Mouse (Mus musculus): ENCODE measurements around the gene Iqcj.
A peak's percentile ranks its signal among the peaks of the same experiment; 100 is the strongest.

Iqcj gene

DNA sequence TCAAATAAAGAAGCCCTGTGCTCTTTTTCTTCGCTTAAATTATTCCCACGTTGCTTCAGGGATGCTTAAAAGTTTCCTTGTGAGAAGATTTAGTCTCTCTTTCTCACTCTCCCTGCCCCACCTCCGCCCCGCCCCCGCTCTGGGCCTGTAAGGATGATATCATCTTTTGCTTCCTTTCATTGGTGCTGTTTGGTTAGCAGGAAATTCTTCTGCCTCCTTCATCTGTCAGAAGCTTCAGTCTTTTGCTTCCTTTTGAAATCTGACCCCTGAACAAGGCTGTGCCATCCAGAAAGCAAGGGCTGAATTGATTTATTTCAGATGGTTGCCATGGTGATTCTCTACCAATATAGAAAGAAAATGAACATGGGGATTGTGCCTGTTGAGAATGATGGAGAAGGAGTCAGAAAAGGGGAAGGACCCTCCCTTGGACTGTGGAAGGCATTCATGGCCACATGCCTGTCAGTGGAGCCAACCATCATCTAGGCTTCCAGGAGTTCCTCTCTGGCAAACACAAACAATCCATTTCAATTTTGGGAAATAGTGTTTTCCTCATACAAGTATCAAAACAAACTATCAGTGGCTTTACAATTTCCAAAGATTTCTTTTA lies 62.5 kb downstream of the Iqcj start:
- DNase-seq (ENCODE audit: extremely low read depth, low read depth) = no peak

DNA sequence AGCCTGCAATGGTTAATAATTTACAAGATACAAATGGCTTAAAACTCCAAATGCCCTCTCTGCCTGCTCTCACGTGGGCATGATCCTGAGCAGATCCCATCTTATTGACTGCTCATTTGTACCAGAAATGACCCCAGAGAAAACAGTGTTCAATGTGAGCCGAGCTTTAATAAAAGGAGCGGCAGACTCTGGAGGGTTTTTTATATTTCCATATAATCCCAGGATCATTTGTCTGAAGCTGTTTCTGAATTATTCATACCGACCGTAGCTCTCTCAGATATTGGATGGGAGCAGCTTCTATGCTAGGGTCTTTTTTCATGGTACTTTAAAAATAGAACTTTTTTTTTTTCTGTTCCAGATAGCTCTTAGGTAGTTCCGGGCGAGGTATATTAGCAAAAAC lies 67.7 kb downstream of the Iqcj start:
- no peak for DNase-seq (ENCODE audit: extremely low read depth, low read depth)

DNA sequence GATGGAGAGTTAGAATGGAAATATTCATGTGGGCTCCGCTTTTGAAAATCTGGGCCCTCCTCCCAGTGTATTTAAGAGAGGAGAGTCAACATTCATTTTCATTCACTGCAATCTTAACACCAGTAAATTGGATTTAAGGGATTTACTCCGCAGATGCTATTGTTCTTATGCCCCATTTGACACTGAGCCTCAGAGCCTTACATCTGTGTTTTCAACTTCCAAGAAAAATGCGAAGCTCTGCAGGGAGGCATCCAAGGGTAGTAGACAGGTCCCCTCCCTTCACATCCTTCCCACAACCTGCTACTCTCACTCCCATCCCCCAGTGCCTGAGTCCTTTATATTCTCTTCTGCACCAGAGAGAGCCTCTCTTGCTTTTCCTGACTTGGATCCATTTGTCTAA lies 68.1 kb downstream of the Iqcj start:
- DNase-seq (ENCODE audit: extremely low read depth, low read depth) = no peak

DNA sequence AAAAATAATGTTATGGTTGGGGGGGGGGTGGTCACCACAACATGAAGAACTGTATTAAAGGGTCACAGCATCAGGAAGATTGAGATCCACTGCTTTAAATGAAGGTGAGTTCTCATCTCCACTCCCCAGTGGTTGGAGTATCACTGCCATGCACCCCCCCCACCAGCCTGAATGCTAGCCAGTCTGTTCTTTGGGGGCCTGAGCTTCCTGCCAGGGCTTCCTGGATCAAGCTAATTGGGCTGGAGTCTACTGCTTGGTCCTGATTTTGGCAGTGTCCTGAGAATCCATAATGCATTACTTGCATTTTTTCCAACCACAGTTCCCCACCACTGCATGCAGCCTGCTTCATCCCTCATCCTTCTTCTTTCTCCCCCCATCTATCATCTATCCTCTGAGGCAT lies 68.7 kb downstream of the Iqcj start:
- DNase-seq (ENCODE audit: extremely low read depth, low read depth) = no peak

DNA sequence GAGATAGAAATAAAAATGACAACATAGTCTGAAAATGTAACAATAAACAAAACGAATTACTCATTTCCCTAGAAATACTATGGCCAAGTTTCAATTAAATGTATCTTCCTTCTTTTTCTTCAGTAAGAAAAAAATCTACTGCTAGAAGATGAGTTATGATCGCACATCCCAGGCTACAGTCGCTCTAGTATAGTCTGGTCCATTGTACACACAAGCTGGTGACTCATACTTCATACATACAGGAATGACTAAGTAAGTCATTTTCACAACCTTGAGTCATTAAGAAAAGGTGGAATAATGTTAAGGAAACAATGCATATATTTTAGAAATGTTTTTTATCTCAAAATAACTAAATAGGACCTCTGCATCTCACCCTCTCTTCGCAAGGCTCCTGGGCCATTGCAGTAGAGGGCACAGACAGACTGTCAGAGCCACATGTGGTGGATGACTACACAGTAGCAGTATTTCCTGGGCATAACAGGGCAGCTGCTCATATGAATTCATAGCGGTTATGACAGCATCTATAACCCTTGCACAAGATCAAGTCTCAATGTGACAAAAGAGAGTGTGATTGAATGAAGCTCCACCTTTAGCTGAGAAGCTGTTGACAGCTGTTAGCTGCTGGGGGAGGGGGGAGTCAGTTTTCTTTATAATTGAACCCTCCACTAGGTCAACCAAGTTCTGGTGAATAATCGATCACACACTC lies 70.1 kb downstream of the Iqcj start:
- DNase-seq (ENCODE audit: extremely low read depth, low read depth) = no peak

DNA sequence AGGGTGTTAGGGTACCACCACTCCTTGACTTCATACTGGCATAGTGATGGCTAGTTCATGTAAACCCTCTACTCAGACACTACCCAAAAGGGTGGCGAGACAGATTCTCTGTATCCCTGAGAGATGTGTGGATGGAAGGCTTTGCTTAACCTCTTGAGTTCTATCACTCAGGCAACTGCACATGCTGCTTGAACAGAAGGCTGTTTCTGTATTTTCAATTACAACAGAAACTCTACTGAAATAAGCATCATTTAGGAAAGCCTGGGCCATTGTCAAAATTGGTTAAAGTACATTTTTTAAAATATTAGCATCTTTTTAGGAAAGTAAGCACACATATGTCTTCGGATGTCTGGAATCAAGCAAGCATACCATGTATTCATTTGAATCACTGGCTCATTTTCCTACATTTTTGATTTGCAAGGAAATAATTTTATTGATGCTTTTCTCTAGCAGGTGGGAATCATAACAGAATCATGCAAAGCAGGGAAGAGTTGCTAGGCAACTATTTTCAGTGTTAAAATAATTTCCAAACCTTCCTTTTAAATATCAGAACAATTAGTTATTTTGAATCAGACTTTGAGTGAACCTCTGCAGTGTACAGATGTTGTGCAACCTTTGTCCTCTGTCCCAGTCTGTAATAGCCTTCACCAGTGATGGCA lies 82.4 kb downstream of the Iqcj start:
- no peak for DNase-seq (ENCODE audit: extremely low read depth, low read depth)

DNA sequence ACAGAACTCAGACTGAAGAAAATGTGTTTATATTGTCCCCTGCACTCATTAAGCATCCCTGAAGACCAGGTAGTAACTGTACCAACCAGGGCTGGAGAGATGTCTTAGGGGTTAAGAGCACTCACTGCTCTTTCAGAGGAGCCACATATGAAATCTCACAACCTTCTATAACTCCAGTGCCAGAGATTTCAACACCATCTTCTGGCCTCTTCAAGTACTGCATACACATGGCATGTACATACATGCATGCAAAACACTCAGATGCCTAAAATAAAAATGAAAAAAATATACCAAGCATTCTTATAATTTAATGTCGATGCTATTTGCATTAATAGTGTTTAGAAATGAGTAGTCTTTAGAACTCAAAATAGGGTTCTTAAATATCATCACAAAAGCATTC lies 88.0 kb downstream of the Iqcj start:
- no peak for DNase-seq (ENCODE audit: extremely low read depth, low read depth)

DNA sequence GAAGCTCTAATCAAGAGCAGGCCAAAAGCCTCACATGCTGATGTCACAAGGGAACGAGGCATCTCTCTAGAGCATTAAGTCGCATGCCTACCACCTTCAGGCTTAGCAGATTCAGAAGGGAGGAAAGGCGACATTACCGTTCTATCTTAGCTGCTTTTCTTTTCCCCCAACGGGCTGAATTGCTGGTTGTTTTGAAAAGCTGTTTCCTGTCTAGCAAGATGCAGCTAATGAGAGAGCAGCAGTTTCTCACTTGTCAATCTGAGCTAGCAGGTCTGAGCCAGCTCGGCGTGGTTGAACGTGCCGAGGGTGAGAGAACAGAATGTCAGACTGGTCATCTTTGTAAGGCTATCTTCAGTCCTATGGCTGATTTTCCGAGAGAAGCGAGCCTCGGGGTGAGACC lies 91.3 kb downstream of the Iqcj start:
- no peak for DNase-seq (ENCODE audit: extremely low read depth, low read depth)

DNA sequence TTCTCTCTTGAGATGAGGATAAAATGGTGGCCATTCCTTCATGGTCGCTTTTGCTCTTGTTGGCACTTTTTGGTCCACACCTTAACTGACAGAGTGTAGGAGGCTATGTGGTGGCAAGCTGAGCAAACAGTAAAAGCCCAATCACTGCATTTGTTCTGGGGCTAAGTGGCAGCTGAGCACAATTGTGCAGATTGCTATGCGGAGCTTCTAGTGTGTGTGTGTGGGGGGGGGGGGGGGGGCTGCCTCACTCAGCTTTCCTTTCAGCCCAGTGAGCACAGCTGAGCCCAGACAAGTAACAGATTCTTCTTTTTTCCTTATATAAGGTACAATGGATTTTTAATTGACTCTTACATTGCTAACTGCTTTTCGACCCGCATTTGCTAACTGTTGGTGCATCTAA lies 110.4 kb downstream of the Iqcj start:
- no peak for DNase-seq (ENCODE audit: extremely low read depth, low read depth)

DNA sequence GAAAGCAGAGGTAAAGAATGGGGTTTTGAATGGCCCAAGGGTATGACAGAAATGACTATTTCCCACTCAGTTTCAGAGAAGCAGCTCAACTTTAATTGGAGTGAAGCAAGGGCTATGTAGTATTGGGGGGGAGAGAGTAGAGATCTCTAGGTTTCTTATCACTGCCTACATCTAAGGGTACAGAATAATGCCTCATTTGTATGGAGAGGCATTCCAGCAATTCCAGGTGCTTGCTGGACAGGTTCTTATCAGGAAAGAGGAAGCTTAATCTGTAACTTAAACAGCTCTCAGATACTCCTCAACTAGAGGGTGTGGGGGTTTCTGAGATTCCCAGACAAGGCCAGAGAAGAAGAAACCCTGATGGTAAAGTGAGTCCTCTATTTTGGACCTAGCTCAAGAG lies 120.3 kb downstream of the Iqcj start:
- no peak for DNase-seq (ENCODE audit: extremely low read depth, low read depth)

DNA sequence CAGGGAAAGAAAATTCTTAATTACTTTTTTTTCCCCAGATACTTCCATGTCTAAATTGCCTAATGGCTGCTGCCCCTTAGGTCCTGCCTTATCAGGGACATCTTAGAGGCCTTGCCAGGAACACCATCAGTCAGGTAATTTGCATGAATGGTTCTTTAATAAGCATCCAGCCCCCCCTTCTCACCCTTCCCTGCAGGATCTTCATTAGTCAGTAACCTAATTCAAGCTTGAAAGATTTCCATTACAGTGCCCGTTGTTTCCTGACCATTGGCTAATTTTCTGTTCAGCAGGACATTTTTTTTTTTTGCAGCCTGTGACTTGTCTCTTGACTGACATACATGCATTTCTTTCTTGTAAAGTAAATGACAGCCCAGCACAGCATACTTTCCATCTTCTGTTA lies 123.8 kb downstream of the Iqcj start:
- no peak for DNase-seq (ENCODE audit: extremely low read depth, low read depth)

DNA sequence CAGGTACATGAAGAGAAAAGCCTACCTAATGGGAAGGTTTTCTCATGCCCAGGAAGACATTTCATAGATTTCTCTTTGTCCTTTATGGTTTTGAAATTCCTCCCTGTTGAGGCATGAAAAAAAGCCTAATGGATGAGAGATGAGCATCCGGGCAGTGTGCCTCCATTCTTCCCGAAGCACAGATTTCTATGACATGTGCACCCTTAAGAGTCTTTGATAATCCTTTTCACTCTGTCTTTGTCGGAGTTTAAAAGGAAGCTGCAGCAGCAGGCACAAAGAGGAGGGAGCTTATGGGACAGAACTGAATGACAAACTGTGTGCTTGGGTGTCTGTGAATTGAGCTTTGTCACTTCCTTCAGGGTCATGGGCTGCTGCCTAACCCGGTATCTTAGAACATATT lies 127.4 kb downstream of the Iqcj start:
- DNase-seq (ENCODE audit: extremely low read depth, low read depth) = no peak

DNA sequence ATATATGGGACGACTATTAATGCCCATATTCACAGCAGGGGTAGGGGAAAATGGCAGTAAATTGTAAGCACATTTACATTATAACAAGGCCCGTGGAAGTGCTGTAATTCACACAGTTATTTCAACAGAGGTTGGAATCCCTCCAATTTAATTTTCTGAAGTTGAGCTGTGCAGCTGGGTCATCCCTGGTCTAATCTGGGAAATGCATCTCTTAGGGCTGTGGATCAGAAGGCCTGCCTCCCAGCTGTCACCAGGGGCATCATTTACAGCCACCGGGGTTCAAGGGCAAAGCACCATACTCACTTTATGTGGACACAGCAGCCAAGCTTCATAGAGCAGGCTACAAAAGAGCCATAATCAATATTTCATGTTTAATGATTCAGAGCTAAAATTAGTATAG lies 144.1 kb downstream of the Iqcj start:
- no peak for DNase-seq (ENCODE audit: extremely low read depth, low read depth)

DNA sequence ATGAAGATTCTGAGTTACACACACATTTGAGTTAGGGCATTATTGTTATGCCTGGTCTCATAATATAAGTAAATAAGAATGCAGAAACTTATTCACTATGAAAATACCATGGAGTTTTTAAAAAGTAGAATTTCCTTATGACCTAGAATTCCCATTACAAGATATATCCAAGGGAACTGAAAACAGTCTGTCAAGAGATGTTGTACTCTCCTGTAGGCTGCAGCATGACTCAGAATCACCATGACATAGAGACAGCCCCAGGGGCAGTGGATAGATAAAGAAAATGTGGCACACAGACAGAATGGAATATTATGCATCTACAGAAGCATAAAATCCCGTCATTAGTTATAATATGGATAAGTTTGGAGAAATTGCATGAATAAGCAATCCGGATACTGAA lies 150.9 kb downstream of the Iqcj start:
- no peak for DNase-seq (ENCODE audit: extremely low read depth, low read depth)

DNA sequence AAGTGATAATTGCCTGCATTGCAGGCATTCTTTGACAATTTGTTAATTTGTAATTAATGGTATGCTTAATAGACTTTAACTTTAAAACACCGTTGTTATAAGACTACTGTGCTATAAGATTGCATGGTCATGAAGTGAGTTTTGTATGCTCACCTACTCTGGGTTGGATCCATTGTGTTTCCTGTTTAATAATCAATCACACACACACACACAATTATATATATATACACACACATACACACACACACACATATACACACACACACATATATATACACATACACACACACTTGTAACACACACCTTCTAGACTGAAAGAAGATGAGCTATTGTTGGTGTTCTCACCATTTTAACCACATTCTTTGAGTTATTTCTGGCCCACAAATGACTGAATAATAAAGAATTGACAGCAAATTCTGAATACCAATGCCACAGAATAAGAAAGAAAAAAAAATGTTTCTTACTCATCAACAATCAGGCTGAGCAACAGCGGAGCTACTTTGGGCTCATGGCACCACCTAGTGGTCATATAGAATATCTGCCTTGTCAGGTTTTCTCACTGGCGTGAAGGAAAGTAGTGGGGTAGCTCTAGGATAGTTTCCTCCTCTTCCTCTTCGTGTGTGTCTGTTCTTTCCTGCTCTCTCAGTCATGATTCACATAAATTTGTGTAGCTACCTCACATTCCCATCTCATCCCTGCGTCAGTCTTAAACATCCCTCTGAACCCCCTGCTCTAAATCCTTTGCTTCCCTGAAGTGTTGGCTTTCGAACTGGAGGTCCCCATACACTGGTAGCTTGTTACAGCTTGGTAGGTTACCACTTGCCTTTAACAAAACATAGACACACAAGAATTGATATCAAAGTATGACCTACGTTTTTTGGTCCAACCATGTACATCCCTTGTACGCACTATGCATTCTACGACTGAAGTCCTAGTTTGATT lies 153.7 kb downstream of the Iqcj start:
- peak; percentile 25 for DNase-seq (ENCODE audit: extremely low read depth, low read depth)

DNA sequence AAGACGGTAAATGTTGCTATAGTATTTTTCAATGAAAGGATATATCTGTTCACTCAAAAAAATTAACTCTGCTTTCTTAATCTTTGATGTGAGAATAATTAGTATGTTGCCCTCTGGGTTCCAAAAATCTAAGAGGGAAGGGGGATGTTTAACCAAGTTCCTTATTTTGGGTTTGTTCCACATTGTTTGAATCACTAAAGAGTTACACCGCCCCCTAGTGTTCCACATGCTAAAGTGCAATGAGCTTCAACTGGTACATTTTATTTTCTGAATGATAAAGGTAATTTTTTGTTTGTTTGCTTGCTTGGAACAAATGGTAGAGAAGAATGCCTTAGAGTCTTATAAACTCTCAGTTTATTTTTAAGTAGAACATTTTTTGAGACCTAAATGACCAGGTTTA lies 161.5 kb downstream of the Iqcj start:
- DNase-seq (ENCODE audit: extremely low read depth, low read depth) = peak; percentile 44

DNA sequence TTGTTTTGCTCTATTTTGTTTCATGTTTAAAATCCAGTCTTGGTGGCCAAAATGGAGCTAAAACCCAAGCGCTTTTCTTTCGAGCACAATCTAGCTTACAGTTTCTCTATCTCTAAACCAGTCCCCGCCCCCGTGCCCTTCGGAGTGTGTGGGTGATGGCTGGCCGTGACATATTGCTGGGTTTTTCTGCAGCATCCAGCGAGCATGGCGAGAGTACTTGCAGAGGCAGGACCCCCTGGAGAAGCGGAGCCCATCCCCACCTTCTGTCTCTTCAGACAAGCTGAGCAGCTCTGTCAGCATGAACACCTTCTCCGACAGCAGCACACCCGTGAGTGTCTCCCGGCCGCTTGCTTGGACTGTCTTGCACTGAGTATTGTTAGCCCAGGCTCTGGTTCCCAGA lies 163.1 kb downstream of the Iqcj start:
- no peak for DNase-seq (ENCODE audit: extremely low read depth, low read depth)

DNA sequence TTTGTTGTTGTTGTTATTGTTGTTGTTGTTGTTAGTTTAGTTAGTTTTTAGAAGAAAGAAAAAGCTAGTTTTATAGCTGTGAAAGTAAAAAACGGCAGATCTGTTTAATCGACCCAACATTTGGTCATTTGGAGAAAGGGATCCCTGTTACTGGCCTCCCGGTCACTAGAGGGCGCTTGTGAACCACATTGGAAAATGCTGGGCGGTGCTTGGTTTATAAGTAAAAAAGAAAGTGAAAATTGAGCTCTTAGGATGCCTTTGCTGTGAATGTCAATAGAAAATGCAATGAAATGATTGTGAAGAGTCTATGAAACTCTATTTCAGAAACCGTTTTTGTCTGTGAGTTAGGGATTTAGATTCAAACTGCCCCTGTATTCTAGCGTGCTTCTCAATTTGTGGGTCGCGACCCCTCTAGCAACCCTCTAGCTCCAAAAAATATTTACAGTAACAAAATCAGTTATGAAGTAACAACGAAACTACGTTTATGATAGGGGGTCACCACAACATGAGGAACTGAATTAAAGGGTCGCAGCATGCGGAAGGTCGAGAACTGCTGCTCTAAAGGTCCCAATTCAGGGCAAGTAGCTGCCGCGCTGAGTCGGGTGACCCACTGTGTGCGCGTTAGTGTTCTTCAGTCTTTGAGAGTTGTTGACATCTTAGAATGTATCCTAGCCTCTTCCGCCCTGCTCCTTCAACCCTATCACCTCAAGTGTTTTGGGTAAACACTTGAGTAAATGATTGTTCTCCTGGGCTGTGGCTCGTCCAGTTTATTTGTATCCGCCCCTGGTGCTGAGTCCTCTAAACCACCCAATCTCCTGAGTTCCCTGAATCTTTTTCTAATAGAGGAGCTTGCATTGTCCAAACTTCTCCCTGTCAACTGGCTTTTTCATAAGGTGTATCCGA lies 164.6 kb downstream of the Iqcj start:
- peak; percentile 52 for DNase-seq (ENCODE audit: extremely low read depth, low read depth)

DNA sequence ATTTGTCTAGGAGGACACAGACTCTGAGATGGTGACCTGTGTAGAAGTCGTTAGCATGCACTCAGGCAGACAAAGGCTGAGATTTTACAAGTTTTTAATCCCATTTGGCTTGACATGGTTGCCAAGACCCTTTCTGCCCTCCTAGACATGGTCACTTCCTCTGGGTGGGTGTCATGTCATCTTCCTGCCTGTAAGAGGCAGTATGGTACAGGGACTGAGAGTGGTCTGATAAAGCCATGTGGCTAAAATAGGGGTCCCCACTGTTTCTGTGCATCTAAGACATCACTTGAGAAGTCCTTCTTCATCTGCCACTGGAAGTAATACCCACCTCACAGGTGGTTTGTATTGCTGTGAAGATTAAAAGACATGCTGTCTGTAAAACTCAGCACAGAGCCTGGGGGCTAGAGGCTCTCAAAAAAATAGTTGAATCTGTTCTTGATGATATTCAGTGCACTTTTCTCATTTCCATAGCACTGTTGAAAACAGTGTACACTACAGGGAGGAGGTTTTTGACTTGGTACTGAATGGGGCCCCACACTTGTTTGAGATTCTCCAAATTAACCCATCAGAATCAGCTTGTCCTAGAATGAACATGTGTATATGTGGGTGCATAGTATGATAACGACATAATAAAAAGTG lies 167.3 kb downstream of the Iqcj start:
- peak; percentile 12 for DNase-seq (ENCODE audit: extremely low read depth, low read depth)

DNA sequence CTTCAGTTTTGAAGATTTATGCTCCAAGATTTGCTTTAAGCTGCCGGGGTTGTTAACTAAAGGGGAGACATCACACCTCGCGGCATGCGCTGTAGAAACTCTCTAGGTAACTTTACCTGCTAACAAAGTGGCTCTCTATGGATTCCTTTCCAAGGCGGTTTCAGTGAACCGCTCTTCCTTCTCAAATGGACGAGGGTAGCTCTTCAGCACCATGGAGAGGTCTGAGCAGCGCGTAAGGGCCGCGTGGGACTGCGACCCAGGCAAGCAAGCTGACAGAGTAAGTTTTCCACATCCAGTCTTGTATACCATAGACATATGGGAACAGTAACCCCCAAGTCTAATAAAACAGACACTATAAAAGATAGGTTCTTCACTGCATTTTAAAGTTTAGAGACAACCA lies 172.7 kb downstream of the Iqcj start, which contains the start of gene Schip1:
Schip1 (plus strand) TSS at position 72 of the 400 bp plus-strand sequence.
- DNase-seq (ENCODE audit: extremely low read depth, low read depth) = no peak
